Mouse (Mus musculus): ENCODE data around the gene March7. TPM values are rescaled to one million over a fixed set of nuclear protein-coding genes. Genes with fewer than 3 reads are reported as not detected.

March7 gene
- polyA plus RNA-seq, 1 experiment from 2014 or later, result 85.0 TPM

- no peaks in the 10 kb centered on the region for H3K9me3 ChIP-seq
- H3K27me3 ChIP-seq (replicated peaks), result peaks cover 3% of the 10 kb centered on the region; the same call in 1 of the 2 replicates
- H3K4me1 ChIP-seq, result no peaks in the 10 kb centered on the region
- no peak overlapping the region for H3K9ac ChIP-seq
- H3K4me2 ChIP-seq (replicated peaks), result no peak overlapping the region
- 49% methylated on average over 1 of the region's 1 CpGs for WGBS
- no peak overlapping the region for H3K27ac ChIP-seq
- H3K4me3 ChIP-seq, result no peak overlapping the region
- ATAC-seq (ENCODE audit: low FRiP score, low read depth), result no peak
- no peaks in the 10 kb centered on the region for H3K36me3 ChIP-seq
Measured at GRCm38 (mm10) chr2:60196841-60197240, 12.8 kb upstream of the March7 start.

- WGBS, result 95% methylated on average over 5 of the region's 5 CpGs
- Histone ChIP-seq H3K4me3 (no peak overlapping the region), H3K36me3 (no peaks in the 10 kb centered on the region), H3K9me3 (no peaks in the 10 kb centered on the region), H3K4me2 (replicated peaks) (no peak overlapping the region), H3K9ac (no peak overlapping the region), H3K27me3 (replicated peaks) (peaks cover 27% of the 10 kb centered on the region), H3K4me1 (no peaks in the 10 kb centered on the region), H3K27ac (no peak overlapping the region)
- ATAC-seq (ENCODE audit: low FRiP score, low read depth), result no peak
Measured at GRCm38 (mm10) chr2:60200051-60200562, 9.6 kb upstream of the March7 start.

- ATAC-seq (ENCODE audit: low FRiP score, low read depth), result no peak
- Histone ChIP-seq H3K4me3 (no peak overlapping the region), H3K4me2 (replicated peaks) (no peak overlapping the region), H3K36me3 (no peaks in the 10 kb centered on the region), H3K4me1 (0 out of 2 replicates have a peak, but pooled peaks cover 2% of the 10 kb centered on the region), H3K27me3 (replicated peaks) (peaks cover 27% of the 10 kb centered on the region), H3K27ac (no peak overlapping the region), H3K9ac (no peak overlapping the region), H3K9me3 (no peaks in the 10 kb centered on the region)
- 54% methylated on average over 8 of the region's 8 CpGs for WGBS
Measured at GRCm38 (mm10) chr2:60200667-60201066, 9.0 kb upstream of the March7 start.

- no peaks in the 10 kb centered on the region for H3K9me3 ChIP-seq
- H3K27ac ChIP-seq, result no peak overlapping the region
- no peaks in the 10 kb centered on the region for H3K36me3 ChIP-seq
- no peak overlapping the region for H3K4me3 ChIP-seq
- no peak for ATAC-seq (ENCODE audit: low FRiP score, low read depth)
- no peak overlapping the region for H3K4me2 ChIP-seq (replicated peaks)
- H3K4me1 ChIP-seq, result 0 out of 2 replicates have a peak, but pooled peaks cover 9% of the 10 kb centered on the region
- WGBS, result 92% methylated on average over 8 of the region's 8 CpGs
- peaks cover 34% of the 10 kb centered on the region for H3K27me3 ChIP-seq (replicated peaks)
- no peak overlapping the region for H3K9ac ChIP-seq
Measured at GRCm38 (mm10) chr2:60202900-60203530, 6.7 kb upstream of the March7 start.

DNA sequence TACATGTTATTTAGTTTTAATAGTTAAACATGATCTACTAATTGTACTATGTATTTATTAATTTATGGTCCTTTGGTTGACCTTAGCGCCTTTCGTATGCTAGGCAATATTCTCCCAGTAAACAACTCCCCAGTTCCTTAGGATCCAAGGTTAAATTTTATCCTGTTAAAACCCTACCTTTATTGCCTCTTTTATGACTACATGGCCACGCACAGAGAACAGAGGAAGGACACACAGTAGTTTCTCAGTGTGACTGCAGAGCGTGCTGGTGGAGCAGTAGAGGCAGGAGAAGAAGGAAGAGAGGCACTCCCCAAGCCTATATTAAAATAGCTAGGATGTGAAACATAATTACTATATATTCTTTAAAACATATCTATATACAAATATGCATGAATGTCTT, 6.0 kb upstream of the March7 start:
- H3K9me3 ChIP-seq, result no peaks in the 10 kb centered on the region
- H3K27ac ChIP-seq, result no peak overlapping the region
- H3K9ac ChIP-seq, result no peak overlapping the region
- H3K4me2 ChIP-seq (replicated peaks), result no peak overlapping the region
- 0 out of 2 replicates have a peak, but pooled peaks cover 12% of the 10 kb centered on the region for H3K4me1 ChIP-seq
- H3K36me3 ChIP-seq, result no peaks in the 10 kb centered on the region
- no peak overlapping the region for H3K4me3 ChIP-seq
- peaks cover 38% of the 10 kb centered on the region for H3K27me3 ChIP-seq (replicated peaks)
- ATAC-seq (ENCODE audit: low FRiP score, low read depth), result no peak
- 88% methylated on average over 4 of the region's 4 CpGs for WGBS

GRCm38 (mm10) chr2:60204162-60204561, 5.5 kb upstream of the March7 start:
- Histone ChIP-seq H3K4me1 (0 out of 2 replicates have a peak, but pooled peaks cover 12% of the 10 kb centered on the region), H3K4me3 (no peak overlapping the region), H3K4me2 (replicated peaks) (no peak overlapping the region), H3K27me3 (replicated peaks) (peaks cover 38% of the 10 kb centered on the region), H3K36me3 (no peaks in the 10 kb centered on the region), H3K27ac (no peak overlapping the region), H3K9ac (no peak overlapping the region), H3K9me3 (no peaks in the 10 kb centered on the region)
- WGBS, result 89% methylated on average over 6 of the region's 6 CpGs
- ATAC-seq (ENCODE audit: low FRiP score, low read depth), result no peak

DNA sequence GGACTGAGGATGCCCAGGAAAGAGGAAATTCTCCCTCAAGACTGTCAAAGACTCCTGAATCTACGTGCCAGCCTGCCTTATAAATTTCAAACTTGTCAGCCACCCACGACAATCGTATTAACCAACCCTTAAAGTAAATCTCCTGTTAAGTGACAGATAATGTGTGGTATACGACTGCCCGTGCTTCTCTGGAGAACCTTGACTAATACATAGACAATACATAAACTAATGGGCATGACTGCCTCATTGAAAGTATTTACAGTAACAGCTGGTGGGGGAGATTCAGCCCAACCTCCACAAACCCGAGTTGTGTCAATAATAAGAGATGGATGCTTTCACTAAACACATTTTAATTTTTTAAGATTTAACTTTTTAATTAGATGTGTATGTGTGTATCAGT, 3.9 kb upstream of the March7 start:
- H3K36me3 ChIP-seq, result no peaks in the 10 kb centered on the region
- no peaks in the 10 kb centered on the region for H3K9me3 ChIP-seq
- peaks cover 38% of the 10 kb centered on the region for H3K27me3 ChIP-seq (replicated peaks)
- peak; percentile 58 for ATAC-seq (ENCODE audit: low FRiP score, low read depth)
- no peak overlapping the region for H3K4me3 ChIP-seq
- 32% methylated on average over 6 of the region's 6 CpGs for WGBS
- peaks cover 14% of the 10 kb centered on the region; the same call in 1 of the 2 replicates for H3K4me1 ChIP-seq
- no peak overlapping the region for H3K27ac ChIP-seq
- no peak overlapping the region for H3K9ac ChIP-seq
- H3K4me2 ChIP-seq (replicated peaks), result no peak overlapping the region

- peaks cover 20% of the 10 kb centered on the region for H3K27me3 ChIP-seq (replicated peaks)
- H3K4me1 ChIP-seq, result peaks cover 30% of the 10 kb centered on the region
- peak overlapping the region; percentile 87 for H3K27ac ChIP-seq
- no peaks in the 10 kb centered on the region for H3K9me3 ChIP-seq
- WGBS, result under 1% methylated on average over 27 of the region's 35 CpGs
- peak; percentile 22; the same call in 1 of the 2 replicates for ATAC-seq (ENCODE audit: low FRiP score, low read depth)
- H3K9ac ChIP-seq, result peak overlapping the region; percentile 96
- peak overlapping the region; percentile 73 for H3K4me2 ChIP-seq (replicated peaks)
- peaks cover 2% of the 10 kb centered on the region; the same call in 1 of the 2 replicates for H3K36me3 ChIP-seq
- H3K4me3 ChIP-seq, result peak overlapping the region; percentile 91
Measured at GRCm38 (mm10) chr2:60209122-60209611, 520 bp upstream of the March7 start.

DNA sequence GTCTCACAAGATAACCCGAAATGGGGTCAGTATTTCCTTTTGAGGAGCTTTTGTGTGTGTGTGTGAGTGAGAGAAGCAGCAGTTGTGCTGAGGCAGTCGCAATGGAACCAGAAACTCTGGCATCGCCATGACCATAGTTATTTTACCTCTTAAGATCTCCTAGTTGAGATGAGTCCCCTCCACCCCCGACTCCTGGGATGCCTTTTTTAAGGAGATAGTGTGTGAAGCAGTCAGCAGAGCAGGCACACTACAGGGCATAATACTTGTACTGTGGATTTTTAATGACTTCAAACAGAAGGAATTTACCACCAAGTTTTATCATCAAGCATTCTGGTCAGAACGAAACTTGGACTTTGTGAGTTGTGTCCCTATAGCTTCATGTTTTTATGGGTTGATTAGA, 1.1 kb downstream of the March7 start:
- 21% methylated on average over 5 of the region's 5 CpGs for WGBS
- Histone ChIP-seq H3K4me1 (peaks cover 27% of the 10 kb centered on the region), H3K27me3 (replicated peaks) (peaks cover 11% of the 10 kb centered on the region; the same call in 1 of the 2 replicates), H3K9ac (peak overlapping the region; percentile 96), H3K4me2 (replicated peaks) (peak overlapping the region; percentile 73), H3K36me3 (peaks cover 2% of the 10 kb centered on the region; the same call in 1 of the 2 replicates), H3K4me3 (peak overlapping the region; percentile 91), H3K9me3 (no peaks in the 10 kb centered on the region), H3K27ac (no peak overlapping the region)
- ATAC-seq (ENCODE audit: low FRiP score, low read depth), result no peak

GRCm38 (mm10) chr2:60212488-60212887, 2.8 kb downstream of the March7 start:
- Histone ChIP-seq H3K27me3 (replicated peaks) (peaks cover 8% of the 10 kb centered on the region; the same call in 1 of the 2 replicates), H3K4me1 (peaks cover 24% of the 10 kb centered on the region), H3K27ac (no peak overlapping the region), H3K4me2 (replicated peaks) (no peak overlapping the region), H3K9ac (no peak overlapping the region), H3K36me3 (peaks cover 2% of the 10 kb centered on the region; the same call in 1 of the 2 replicates), H3K9me3 (no peaks in the 10 kb centered on the region), H3K4me3 (no peak overlapping the region)
- no peak for ATAC-seq (ENCODE audit: low FRiP score, low read depth)

DNA sequence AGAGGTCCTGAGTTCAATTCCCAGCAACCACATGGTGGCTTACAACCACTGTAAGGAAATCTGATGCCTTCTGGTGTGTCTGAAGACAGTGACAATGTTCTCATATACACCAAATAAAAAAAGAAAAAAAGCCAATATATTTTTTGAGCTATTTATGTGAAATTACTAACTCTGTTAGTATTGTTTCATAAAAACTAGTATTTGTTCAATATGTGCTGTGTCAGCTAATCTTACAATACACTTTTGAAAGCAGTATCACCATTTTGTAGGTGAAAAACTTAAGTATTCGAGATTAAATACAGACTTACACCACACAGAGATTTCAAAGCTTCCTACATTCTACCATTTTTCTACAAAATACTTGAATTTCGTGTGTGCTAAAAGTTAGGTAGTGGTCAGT, 5.0 kb downstream of the March7 start:
- no peaks in the 10 kb centered on the region for H3K9me3 ChIP-seq
- 98% methylated on average over 2 of the region's 2 CpGs for WGBS
- no peak for ATAC-seq (ENCODE audit: low FRiP score, low read depth)

GRCm38 (mm10) chr2:60216547-60217153, 7.0 kb downstream of the March7 start:
- 94% methylated on average over 4 of the region's 4 CpGs for WGBS
- H3K4me1 ChIP-seq, result peaks cover 15% of the 10 kb centered on the region

More for the DNA sequence above, 5.0 kb downstream of the March7 start:
- Histone ChIP-seq H3K4me3 (no peak overlapping the region), H3K4me2 (replicated peaks) (no peak overlapping the region), H3K9ac (no peak overlapping the region), H3K27ac (no peak overlapping the region), H3K4me1 (peaks cover 18% of the 10 kb centered on the region), H3K36me3 (peaks cover 2% of the 10 kb centered on the region; the same call in 1 of the 2 replicates), H3K27me3 (replicated peaks) (no peaks in the 10 kb centered on the region)

More at GRCm38 (mm10) chr2:60216547-60217153, 7.0 kb downstream of the March7 start:
- Histone ChIP-seq H3K27ac (no peak overlapping the region), H3K27me3 (replicated peaks) (no peaks in the 10 kb centered on the region), H3K4me3 (no peak overlapping the region), H3K9me3 (no peaks in the 10 kb centered on the region), H3K9ac (no peak overlapping the region), H3K4me2 (replicated peaks) (no peak overlapping the region), H3K36me3 (peaks cover 2% of the 10 kb centered on the region; the same call in 1 of the 2 replicates)
- no peak for ATAC-seq (ENCODE audit: low FRiP score, low read depth)
